Mouse (Mus musculus) granulocyte monocyte progenitor cell, adult 5-6 weeks (primary cell): ENCODE results near the gene Phactr3. TPM values are rescaled to one million over a fixed set of nuclear protein-coding genes. Genes with fewer than 3 reads are reported as not detected.

Experiments
- ATAC-seq: replicated peaks from 2 replicates; pipeline ENCODE4 v1.8.0; 2016; ENCODE audit warnings: mild to moderate bottlenecking, moderate TSS enrichment, inconsistent platforms; ENCODE audit not compliant: poor library complexity, severe bottlenecking
- total RNA-seq, 2 experiments: library from RNA; stranded (forward) in 1 of 2; stranded (reverse) in 1 of 2; fragments of 200-712, 200-1000 nt in 1 of 2; fragments of >200 nt in 1 of 2; fragmentation: Nextera tagmentation in 1 of 2; gene quantifications; 2 replicates each; pipeline ENCODE4 v1.2.3; 2014 to 2017

Phactr3 gene
- total RNA-seq, 2 experiments from 2014 or later, result not detected

DNA sequence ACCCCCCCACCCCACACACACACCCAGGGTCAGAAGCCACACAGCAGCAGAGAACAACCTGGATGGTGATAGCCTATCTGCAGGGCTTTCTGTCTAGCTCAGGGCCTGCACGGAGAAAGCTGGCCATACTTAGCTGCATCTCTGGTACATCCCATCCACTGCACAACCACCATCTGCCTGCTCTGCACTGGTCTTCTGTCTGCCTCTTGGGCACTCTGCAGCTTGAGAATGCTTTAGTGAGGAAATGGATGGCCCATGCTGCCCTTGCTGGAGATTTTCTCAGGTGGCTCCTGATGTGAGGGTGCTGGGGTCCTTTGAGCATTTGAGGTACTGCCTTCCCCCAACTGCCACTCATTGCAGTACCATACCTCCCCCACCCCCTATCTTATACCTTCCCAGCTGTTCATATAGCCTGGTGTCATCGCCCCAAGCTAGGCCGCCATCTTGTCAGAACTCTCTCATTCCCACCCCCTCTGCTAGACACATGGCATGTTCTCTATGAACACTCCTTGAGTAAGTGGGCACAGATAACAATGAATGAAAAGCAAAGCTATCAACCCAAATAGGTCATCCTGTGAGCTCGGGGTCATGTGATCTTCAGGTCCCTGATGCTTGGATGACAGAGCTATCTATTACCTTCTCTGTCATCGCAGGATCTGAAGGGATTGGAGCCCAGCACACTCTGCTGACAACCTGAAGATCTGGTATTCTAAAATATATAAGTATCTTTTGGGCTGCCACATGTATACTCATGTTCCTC lies 13.0 kb downstream of the Phactr3 start:
- ATAC-seq, result no peak

DNA sequence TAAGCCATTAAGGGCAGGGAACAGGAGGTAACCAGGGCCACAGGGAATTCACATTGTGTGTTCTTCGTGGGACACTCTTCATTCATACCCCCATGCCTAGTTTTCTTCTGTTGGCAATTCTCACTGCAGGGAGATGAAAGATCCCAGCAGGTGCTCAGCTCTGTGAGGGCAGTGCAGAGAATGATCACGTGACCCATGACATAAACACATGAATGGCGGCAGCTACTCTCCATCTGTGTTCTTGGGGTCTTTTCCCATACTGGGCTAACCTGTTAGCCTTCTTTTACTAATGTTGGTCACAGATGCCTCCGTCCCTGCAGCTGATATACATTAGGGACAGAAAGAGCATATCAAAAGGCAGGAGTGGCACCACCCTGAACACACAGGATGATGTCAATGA lies 16.9 kb downstream of the Phactr3 start:
- ATAC-seq, result no peak

DNA sequence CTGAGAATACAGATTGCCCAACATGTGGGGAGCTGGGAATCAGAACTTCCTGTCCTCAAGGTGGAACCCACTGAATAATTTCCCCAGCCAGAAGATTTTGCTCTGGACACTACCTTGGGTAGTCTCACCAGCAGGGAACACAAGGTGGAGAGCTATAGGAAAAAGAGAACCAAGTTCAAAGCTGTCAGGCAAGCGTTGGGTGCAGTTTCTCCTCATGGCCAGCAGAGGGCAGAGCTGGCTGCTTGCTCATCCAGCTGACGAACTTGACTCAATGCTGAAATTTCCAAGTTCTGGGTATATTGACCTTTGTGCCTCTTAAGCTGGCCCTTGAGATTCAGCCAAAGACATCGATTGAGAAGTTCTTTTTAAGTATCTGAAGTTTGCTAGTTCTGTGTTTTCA lies 18.7 kb downstream of the Phactr3 start:
- ATAC-seq, result peak; percentile 76

DNA sequence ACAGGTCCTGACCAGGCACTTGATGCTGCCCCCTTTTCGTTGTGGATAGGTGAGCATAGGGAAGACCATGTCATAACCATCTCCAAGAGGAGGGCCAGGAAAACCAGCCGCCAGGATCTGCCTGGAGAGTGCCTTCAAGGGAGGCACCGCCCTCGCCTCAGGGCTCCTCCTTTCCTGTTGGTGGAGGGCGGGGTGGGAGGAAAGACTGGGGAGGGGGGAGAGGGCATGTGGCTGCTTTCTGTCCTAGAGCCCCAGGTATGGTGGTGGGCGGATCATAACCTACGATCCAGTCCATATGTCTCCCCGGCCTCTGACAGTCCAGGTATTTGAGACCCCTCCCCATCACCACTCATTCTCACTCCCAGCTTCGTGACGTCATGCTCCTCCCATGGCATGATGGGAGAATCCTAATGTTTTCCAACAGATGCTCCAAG lies 22.7 kb downstream of the Phactr3 start:
- no peak for ATAC-seq

DNA sequence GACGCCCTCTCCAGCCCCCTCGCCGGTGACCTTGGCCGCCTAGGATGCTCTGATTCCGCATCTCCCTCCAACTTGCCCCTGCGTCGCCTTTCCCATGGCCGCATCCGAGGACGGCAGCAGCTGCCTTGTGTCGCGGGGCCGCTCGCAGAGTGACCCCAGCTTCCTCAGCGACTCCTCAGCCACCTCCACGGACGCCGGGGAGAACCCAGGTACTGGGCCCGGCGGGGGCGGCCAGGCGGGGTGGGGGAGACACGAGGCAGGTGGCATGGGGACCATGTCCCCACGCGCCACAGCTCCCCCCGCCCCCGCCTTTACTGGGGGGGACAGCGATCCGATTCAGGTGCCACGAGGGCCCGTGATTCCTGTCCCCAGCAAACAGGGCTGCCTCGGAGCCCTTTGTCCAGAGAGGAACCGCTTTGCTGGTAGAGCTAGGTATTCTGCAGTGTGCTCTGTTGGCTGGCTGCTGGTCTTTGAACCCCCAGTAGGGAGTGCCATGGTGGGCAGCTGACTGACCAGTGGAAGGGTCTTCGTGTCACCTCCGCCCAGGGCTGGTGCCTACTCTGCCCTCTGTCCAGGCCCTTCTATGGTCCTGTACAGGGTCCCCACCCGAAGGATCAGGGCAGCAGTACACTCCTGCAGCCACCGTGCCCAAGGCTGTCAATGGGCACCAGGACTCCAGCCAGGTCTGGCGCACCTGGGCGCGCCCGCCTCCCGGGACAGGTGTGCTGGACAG lies 23.7 kb downstream of the Phactr3 start:
- no peak for ATAC-seq

DNA sequence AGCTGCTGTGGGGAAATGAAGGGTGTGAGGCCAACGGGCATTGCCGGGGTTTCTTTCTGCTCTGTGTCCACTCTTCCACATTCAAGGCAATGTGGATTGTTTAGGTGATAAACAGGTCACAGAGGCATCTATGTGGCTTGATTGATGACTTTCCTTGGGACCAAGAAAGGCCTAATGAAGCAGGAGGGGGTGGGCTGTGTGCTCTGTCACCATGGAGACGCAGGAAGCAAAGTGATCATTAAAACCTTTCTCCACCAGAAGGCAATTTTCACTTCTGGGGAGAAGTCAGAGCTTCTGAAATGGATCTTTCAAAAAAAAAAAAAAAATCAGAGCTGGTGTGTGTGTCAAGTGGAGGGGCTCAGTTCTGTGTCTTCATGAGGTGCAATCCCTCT lies 24.2 kb downstream of the Phactr3 start:
- ATAC-seq, result no peak

DNA sequence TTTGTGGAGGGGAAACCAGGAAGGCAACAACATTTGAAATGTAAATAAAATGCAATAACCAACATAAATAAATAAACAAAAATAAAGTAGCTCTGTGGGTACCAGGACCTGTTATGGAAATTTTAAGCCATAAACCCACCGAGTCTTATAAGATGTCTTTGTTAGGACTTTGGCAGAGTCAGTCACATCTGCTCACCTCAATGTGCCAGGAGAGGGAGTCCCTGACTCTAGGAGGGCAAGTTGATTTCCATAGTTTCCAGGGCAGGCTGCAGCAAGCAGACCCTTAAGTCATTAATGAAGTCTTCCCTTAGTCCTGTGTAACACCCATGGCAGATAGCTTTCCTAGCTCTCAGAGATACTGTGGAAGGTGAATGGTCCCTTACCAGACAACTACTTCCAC lies 25.1 kb downstream of the Phactr3 start:
- ATAC-seq, result no peak

DNA sequence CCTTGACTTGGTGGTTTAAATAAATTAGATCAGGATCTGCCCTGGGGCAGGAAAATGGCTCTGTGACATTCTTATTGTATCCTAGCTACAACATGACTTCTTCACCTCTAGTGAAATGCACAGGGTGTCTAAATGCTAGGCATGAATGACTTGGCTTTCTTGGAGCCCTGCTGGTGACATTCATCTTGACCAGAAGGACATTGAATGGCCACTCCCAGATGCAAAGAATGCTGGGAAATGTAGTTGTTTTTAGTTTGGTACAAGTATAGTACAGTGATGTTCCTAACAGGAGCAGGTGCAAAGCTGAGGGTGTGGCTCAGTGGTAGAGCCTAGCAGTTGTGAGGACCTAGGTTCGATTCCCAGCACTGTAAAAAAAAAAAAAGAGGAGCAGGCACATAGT lies 30.5 kb downstream of the Phactr3 start:
- no peak for ATAC-seq

DNA sequence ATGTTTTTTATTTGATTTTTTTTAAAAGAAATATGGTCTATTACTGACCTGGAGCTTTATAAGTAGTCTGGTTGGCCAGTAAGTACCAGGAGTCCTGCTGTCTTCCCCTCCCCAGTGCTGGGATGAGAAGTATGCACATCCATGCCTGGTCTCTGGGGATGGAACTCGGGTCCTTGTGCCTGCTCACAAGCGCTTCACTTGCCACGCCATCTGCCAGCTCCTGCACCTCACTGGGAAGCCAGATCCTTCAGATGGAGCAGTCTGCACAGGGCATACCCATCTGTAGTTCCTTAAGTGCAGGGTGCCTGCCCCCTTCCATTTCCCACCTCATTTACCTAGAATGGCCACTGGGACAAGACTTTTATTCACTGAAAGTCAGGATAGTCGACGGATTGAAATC lies 31.9 kb downstream of the Phactr3 start:
- no peak for ATAC-seq

DNA sequence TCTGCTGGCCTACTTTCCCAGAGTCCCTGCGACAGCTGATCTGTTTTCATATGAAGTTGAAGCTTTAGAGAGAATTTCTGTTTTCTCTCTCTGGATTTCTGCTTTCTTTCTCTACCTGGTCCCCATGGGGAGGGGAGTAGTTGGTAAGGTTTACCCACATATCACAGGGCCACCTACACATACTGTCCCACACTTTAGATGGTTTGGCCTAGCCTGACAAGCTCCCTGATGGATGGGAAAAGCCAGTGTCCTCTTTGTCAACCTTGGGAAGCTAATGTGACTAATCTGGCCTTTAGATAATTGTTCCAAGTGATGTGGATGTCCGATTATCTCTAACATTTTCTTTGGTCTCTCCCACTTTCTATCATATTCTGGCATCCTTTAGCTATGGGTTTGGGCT lies 34.8 kb downstream of the Phactr3 start:
- no peak for ATAC-seq

DNA sequence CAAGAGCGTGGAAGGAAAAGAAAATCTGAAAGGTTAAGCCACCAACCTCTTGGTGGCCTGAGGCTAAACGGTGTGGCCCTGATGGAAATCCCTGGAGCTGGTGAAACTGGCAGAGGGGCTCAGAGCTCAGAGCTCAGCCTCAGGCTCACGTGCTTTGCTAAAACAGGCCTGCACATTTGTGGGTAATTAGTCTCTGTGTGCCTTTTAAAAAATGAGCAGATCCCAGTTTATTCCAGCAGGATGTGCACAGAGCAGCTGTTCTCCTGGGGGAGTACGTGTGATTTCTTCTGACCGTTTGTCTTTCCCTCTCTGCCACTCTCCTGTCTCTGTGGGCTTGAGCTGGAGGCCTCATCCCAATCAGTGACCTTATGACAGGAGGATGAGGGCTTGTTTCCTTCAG lies 35.4 kb downstream of the Phactr3 start:
- no peak for ATAC-seq

DNA sequence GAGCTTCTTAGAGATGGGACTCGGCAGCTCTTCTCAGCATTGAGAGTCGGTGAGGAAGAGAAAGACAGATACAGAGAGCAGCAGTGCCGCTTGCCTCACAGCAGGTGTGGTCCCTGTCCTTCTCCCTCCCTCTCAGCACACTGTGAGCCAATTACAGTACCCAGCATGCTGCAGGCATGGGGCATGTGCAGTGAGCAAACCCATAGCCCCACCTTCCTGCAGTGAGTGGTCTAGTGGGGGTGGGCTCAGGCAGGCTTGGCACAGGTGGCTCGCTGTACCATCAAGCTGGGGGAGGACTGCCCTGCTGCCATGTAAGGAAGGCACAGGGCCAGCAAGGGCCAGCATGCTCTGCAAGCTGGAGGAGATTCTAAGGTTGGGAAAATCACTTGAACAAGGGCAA lies 35.8 kb downstream of the Phactr3 start:
- no peak for ATAC-seq

DNA sequence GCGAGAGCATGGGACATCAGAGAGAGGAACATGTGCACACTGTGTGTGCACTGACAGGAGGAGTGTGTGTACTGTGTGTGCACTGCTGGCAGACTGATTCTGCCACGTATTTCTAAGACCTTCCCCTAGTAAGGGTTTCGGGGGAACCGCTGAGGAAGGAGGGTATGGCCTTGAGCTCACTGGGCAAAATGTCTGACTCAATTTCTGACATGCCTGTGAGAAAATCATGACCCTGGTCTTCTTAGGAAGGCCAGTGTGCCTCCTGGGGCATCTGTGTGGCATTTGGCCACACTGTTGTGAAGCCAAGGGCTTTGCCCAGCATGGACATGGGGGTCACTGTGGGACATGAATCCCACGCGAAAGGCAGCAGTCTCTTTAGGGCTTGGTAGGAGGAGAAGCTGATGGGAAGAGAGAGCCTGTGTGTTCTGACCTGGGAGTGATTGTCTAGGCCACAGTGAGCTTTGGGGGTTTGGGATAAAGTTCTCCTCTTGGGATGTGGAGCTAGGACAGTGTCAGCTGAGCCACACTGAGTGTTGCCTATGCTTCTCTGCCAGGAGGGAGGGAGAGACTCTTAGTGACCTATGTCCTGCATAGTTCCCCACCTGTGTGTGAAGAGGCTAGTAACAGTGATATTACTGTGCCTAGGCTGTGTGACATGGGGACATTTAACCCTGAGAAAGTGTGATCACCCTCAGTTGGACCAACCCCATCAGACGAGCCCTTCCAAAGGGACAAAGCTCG lies 36.6 kb downstream of the Phactr3 start:
- ATAC-seq, result no peak

DNA sequence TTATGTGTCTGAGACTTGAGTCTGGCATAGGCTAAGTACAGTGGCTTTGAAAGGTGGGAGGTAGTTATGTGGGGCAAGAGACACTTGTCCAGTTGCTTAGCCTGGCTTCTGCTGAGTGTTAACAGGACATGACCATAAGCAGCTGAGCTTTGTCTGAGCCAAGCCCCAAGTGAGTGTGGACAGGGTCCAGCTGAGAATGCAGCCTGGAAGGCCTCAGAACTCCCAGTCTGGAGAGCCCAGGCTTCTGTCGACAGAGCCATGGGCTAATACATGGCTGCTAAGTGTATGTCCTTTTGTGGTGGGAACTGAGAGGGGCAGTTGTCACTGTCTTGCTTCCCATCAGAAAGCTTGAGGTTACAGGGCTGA lies 37.1 kb downstream of the Phactr3 start:
- ATAC-seq, result no peak

DNA sequence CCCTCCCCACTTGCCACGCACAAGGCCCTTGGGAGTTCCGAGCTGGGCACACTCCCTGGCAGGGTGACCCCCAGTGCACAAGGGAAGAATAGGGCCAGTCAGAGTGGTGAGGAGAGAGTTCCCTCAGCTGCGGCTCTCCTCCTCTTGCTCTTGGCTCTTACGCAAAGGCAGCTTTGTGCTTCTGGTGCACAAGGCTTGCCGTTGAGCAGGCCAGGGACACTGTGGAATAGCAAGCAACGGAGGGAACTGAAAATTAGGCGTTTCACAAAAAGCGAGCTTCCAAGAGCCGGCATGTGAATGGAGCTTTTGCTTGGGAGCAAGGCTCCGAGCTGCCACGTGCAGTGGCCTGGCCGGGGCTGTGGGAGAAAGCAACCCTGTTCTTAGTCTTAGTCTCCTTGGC lies 40.2 kb downstream of the Phactr3 start:
- no peak for ATAC-seq

DNA sequence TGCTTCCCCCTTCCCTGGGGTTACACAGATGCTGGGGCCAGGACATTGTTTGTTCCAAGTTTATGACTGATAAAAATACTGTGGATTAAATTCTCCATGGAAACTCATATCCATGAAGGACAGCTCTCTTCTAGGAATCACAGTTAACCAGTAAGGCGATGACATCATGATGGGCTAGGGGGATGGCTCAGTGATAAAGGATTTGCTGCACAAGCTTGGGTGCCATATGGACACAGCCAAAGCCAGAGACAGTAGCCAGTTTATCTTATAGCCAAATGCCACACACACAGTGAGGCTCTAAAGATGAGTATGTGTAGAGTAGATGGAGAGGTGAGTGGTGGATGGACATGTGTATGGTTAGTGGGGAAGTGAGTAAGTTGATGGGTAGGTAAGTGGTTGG lies 45.2 kb downstream of the Phactr3 start:
- no peak for ATAC-seq

DNA sequence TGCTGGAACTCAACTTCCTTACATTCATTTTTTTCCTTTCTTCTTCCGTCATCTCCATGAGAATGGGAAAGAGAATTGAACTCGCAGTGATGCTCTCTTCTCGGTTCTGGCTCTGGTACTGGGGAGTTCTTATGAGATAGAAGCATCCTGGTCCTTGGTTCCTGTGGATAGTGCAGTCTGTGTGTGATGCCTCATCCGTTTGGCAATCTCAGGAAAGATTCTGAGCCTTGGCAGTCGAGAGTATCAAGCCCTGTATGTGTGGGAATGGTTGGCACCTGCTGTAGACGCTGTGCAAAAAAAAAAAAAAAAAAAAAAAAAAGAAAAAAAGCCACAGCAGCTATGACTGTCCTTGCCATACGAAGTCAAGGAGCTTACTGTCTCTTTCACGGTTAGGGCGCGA lies 47.2 kb downstream of the Phactr3 start:
- no peak for ATAC-seq

DNA sequence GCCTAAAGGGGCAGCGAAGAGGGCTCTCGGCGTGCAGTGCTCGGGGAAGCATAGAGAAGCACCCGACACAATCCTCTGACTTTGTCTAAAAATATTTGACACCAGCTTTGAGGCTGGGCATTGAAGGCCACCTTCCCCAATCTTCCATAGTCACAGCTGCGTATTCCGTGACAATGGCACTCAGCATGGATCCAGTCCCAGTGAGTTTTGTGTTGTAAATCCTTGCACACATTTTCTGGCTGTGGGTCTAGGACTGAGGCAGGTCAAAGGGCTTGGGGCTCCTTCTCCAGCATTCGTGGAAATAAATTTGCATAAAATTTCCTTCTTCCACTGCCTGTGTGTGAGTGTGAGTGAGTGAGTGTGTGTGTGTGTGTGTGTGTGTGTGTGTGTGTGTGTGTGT lies 51.2 kb downstream of the Phactr3 start:
- no peak for ATAC-seq

DNA sequence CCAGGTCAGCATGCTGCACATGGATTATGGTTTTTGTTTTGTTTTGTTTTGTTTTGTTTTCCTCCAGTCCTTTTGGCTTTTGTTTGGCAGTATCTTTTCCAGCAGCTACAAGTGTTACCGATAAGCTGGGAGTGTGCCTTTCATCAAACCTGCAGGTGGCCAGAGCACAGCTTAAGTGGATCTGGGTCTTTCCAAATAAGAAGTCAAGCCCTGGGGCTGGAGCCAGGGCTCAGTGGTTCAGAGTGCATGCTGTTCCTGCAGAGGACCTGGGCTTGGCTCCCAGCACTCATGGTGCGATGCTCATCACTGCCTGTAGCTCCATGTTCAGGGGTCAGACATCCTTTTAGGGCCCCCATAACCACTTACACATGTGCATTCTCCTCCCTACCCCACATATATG lies 55.2 kb downstream of the Phactr3 start:
- no peak for ATAC-seq

DNA sequence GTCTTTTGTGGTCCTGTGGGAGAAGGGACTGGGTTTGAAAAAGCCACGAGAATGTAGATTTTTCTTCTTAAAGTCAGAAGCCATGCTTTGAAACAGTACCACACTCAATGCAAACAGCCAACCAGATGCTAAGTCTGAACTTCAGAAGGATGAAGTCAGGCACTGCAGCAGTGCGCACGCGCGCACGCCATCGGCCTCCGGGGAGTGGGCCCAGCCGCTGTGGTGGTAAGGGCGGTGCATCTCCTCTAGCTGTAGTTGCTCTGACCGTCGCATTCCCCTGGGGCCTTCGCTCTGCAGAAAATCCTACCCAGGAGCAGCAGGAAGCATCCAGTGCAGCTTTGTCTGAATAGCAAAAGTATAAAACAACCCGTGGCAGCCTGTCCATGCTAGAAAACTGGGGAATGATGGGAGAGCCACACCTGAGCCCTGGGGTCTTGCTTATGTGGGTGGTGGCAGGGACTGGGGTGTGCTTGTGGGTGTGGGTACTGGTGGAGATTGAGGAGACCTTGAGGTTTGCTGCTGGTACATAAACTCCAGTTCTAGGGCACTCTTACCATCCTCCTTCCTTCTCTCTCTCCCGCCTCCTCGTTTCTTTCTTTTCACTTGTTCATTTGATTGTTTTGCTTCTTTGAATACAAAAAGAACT lies 56.6 kb downstream of the Phactr3 start:
- no peak for ATAC-seq

DNA sequence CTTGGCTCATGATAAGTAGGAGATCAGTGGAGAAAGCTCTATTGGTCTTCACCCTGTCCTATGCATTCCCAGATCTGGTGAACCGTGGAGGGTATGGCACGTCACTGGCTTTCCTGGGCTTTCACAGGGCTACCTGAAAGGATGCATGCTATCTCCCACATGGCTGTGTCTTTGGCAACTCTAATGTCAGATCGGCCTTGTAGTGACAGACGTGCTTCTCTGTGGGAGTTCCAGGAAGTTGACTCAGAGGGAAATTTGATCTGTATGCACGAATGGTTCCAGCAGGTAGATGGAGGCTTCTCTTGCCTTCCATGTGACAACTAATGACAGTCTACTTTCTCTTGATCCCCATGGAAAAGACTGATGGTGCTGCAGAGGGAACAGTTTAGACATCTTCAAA lies 65.5 kb downstream of the Phactr3 start:
- no peak for ATAC-seq
